9 mouse cellular contexts compared by ENCODE assay signal in genomic region chr2:28585043-28585571, GRCm38 (mm10). TPM values are rescaled to one million over a fixed set of nuclear protein-coding genes. Genes with fewer than 3 reads are reported as not detected.
A peak's percentile ranks its signal among the peaks of the same experiment; 100 is the strongest.
DNase-seq lines count a peak whose midpoint lies in the region; ATAC-seq and TF ChIP-seq lines count a peak whose summit lies in the region.
"Had no signal": no experiment of that assay in that cellular context is flagged by ENCODE, and none has a peak within 500 bp of the region (broad histone marks: within the 10 kb centered on the region; RNA-seq: fewer than 3 reads in every experiment).

No protein-coding gene starts in this region.

- WGBS in midbrain, embryonic 14.5 days: 20% methylated on average over 6 of the region's 6 CpGs
- WGBS in midbrain, embryonic 15.5 days: 18% methylated on average over 6 of the region's 6 CpGs
- WGBS in limb, embryonic 14.5 days: 20% methylated on average over 6 of the region's 6 CpGs

- no peak overlapping the region for H3K4me3 ChIP-seq in midbrain, embryonic 14.5 days (replicated peaks; ENCODE audit: low read depth, low read length)
- H3K4me3 ChIP-seq in midbrain, embryonic 15.5 days: no peak overlapping the region
- H3K4me3 ChIP-seq in bone marrow macrophage, adult 2 months (ENCODE audit: insufficient read depth, low read length): no peak overlapping the region
- H3K4me3 ChIP-seq in embryonic fibroblast, embryonic 13.5 days (ENCODE audit: insufficient read depth, low read length): no peak overlapping the region
- no peak overlapping the region for H3K4me3 ChIP-seq in limb, embryonic 14.5 days (replicated peaks; ENCODE audit: low read length)
- H3K4me3 ChIP-seq: limb, embryonic 12.5 days had no signal

- no peak overlapping the region for H3K9ac ChIP-seq in midbrain, embryonic 14.5 days (replicated peaks; ENCODE audit: low read length)
- H3K9ac ChIP-seq in midbrain, embryonic 15.5 days: no peak overlapping the region
- no peak overlapping the region for H3K9ac ChIP-seq in limb, embryonic 14.5 days (ENCODE audit: low read depth, low read length, severe bottlenecking)
- H3K9ac ChIP-seq: limb, embryonic 12.5 days had no signal

- no peaks in the 10 kb centered on the region; the same call in 1 of the 2 replicates for H3K36me3 ChIP-seq in midbrain, embryonic 14.5 days (ENCODE audit: control insufficient read depth, insufficient read depth, low read length)
- no peaks in the 10 kb centered on the region for H3K36me3 ChIP-seq in midbrain, embryonic 15.5 days (replicated peaks)
- H3K36me3 ChIP-seq in limb, embryonic 14.5 days (ENCODE audit: control insufficient read depth, insufficient read depth, low read length): peaks cover 8% of the 10 kb centered on the region; the same call in 1 of the 2 replicates

- H3K9me3 ChIP-seq in midbrain, embryonic 14.5 days (ENCODE audit: control insufficient read depth, low read length): no peaks in the 10 kb centered on the region
- H3K9me3 ChIP-seq in midbrain, embryonic 15.5 days: 0 out of 2 replicates have a peak, but pooled peaks cover 3% of the 10 kb centered on the region
- H3K9me3 ChIP-seq in limb, embryonic 14.5 days (ENCODE audit: control insufficient read depth, low read length): no peaks in the 10 kb centered on the region
- H3K9me3 ChIP-seq: limb, embryonic 12.5 days had no signal

- no peak overlapping the region for H3K4me2 ChIP-seq in midbrain, embryonic 14.5 days (ENCODE audit: low read length)
- no peak overlapping the region for H3K4me2 ChIP-seq in midbrain, embryonic 15.5 days
- H3K4me2 ChIP-seq in limb, embryonic 14.5 days (replicated peaks; ENCODE audit: low read depth, low read length, severe bottlenecking): no peak overlapping the region
- H3K4me2 ChIP-seq: limb, embryonic 12.5 days had no signal

- H3K27me3 ChIP-seq in midbrain, embryonic 14.5 days (ENCODE audit: control insufficient read depth, insufficient read depth, low read length): no peaks in the 10 kb centered on the region; the same call in 1 of the 2 replicates
- no peaks in the 10 kb centered on the region for H3K27me3 ChIP-seq in midbrain, embryonic 15.5 days (replicated peaks)
- H3K27me3 ChIP-seq in limb, embryonic 14.5 days (ENCODE audit: control insufficient read depth, insufficient read depth, low read length): no peaks in the 10 kb centered on the region
- H3K27me3 ChIP-seq: limb, embryonic 12.5 days had no signal

- no peak for ATAC-seq in midbrain, embryonic 14.5 days (ENCODE audit: low FRiP score, low TSS enrichment)
- ATAC-seq in midbrain, embryonic 15.5 days (replicated peaks): no peak
- ATAC-seq in inflammation-experienced regulatory T-cells, adult 6 months: peak; percentile 53
- no peak for ATAC-seq in limb, embryonic 14.5 days (ENCODE audit: low FRiP score, low read depth)

- no peak overlapping the region for H3K27ac ChIP-seq in midbrain, embryonic 14.5 days (replicated peaks; ENCODE audit: low read depth, low read length)
- H3K27ac ChIP-seq in midbrain, embryonic 15.5 days: no peak overlapping the region
- no peak overlapping the region for H3K27ac ChIP-seq in bone marrow macrophage, adult 2 months (ENCODE audit: insufficient read depth, low read depth, low read length)
- H3K27ac ChIP-seq in embryonic fibroblast, embryonic 13.5 days (ENCODE audit: insufficient read depth, low read length): no peak overlapping the region
- H3K27ac ChIP-seq in limb, embryonic 14.5 days (replicated peaks; ENCODE audit: low read depth, low read length): no peak overlapping the region
- H3K27ac ChIP-seq: limb, embryonic 12.5 days had no signal

- TF ChIP-seq CTCF in bone marrow macrophage, adult 2 months (IDR thresholded peaks at IDR 0.05; ENCODE audit: low read depth, low read length): peak; percentile 100
- peak; percentile 99 for TF ChIP-seq CTCF in embryonic fibroblast, embryonic 13.5 days (IDR thresholded peaks at IDR 0.05; ENCODE audit: borderline replicate concordance, insufficient read depth, low read length)

- no peak for TF ChIP-seq POLR2A in bone marrow macrophage, adult 2 months (IDR thresholded peaks at IDR 0.05; ENCODE audit: borderline replicate concordance, low read depth, low read length)
- no peak for TF ChIP-seq POLR2A in embryonic fibroblast, embryonic 13.5 days (IDR thresholded peaks at IDR 0.05; ENCODE audit: low read depth, low read length)
- TF ChIP-seq POLR2A in limb, embryonic 14.5 days (IDR thresholded peaks at IDR 0.05; ENCODE audit: borderline replicate concordance, extremely low read depth, insufficient read depth, insufficient read length): peak; percentile 61; the same call in 1 of the 2 replicates

- peaks cover 15% of the 10 kb centered on the region; the same call in 1 of the 2 replicates for H3K4me1 ChIP-seq in midbrain, embryonic 14.5 days (ENCODE audit: control insufficient read depth, insufficient read depth, low read length)
- peaks cover 27% of the 10 kb centered on the region for H3K4me1 ChIP-seq in midbrain, embryonic 15.5 days
- peaks cover 12% of the 10 kb centered on the region for H3K4me1 ChIP-seq in bone marrow macrophage, adult 2 months (ENCODE audit: control insufficient read depth, insufficient read depth, low read length)
- H3K4me1 ChIP-seq in embryonic fibroblast, embryonic 13.5 days (ENCODE audit: control insufficient read depth, insufficient read depth, low read length): no peaks in the 10 kb centered on the region
- H3K4me1 ChIP-seq in limb, embryonic 14.5 days (ENCODE audit: control insufficient read depth, insufficient read depth, low read length): peaks cover 7% of the 10 kb centered on the region; the same call in 1 of the 2 replicates

- peak; percentile 93 for DNase-seq in midbrain, embryonic 14.5 days
- peak; percentile 72 for DNase-seq in limb, embryonic 14.5 days (ENCODE audit: low spot score)
- peak; percentile 62 for DNase-seq in ovary, postnatal 36 days (ENCODE audit: low spot score)
- DNase-seq in thymus, postnatal 14 days: peak; percentile 84

RNA-seq across cellular contexts. Expression of gene Gtf3c5, which starts 1.6 kb away (rescaled TPM):
- polyA plus RNA-seq in midbrain, embryonic 14.5 days (2014; fragmentation: Nextera tagmentation; extraction: Ambion mirVana): 30.5 and 31.0 TPM in 2 replicates
- polyA plus RNA-seq in midbrain, embryonic 15.5 days (2015; fragmentation: Nextera tagmentation; extraction: Ambion mirVana): 48.2 and 49.2 TPM in 2 replicates
- polyA plus RNA-seq in bone marrow macrophage, adult 2 months (2012; ENCODE audit: insufficient read depth, insufficient read length, missing spikeins): 11.3 and 12.9 TPM in 2 replicates
- polyA plus RNA-seq in embryonic fibroblast, embryonic 13.5 days (2011; ENCODE audit: insufficient read length, low read depth, missing spikeins): 15.1 and 23.1 TPM in 2 replicates
- 10 to 100 TPM; 11.3 to 17.4 (median 16.2) TPM for polyA plus RNA-seq in inflammation-experienced regulatory T-cells, adult 6 months (2017; shearing (Covaris generic))
- polyA plus RNA-seq in limb, embryonic 14.5 days (2012; rRNA removed): 52.4 and 52.6 TPM in 2 replicates
- 29.7 and 31.1 TPM in 2 replicates for polyA plus RNA-seq in limb, embryonic 14.5 days (2014; fragmentation: Nextera tagmentation; extraction: Ambion mirVana)

RNA-seq across cellular contexts. Expression of gene Cel, which starts 21.9 kb away (rescaled TPM):
- not detected in 2 replicates for polyA plus RNA-seq in midbrain, embryonic 14.5 days (2014; fragmentation: Nextera tagmentation; extraction: Ambion mirVana)
- polyA plus RNA-seq in midbrain, embryonic 15.5 days (2015; fragmentation: Nextera tagmentation; extraction: Ambion mirVana): 0.10 and 0.13 TPM in 2 replicates
- not detected in 2 replicates for polyA plus RNA-seq in bone marrow macrophage, adult 2 months (2012; ENCODE audit: insufficient read depth, insufficient read length, missing spikeins)
- polyA plus RNA-seq in embryonic fibroblast, embryonic 13.5 days (2011; ENCODE audit: insufficient read length, low read depth, missing spikeins): not detected in 2 replicates
- not detected for polyA plus RNA-seq in inflammation-experienced regulatory T-cells, adult 6 months (2017; shearing (Covaris generic))
- polyA plus RNA-seq in limb, embryonic 14.5 days (2012; rRNA removed): 0.06 and 0.12 TPM in 2 replicates
- not detected in 2 replicates for polyA plus RNA-seq in limb, embryonic 14.5 days (2014; fragmentation: Nextera tagmentation; extraction: Ambion mirVana)
- polyA plus RNA-seq: limb, embryonic 12.5 days had no signal

RNA-seq across cellular contexts. Expression of gene Gfi1b, which starts 36.7 kb away (rescaled TPM):
- 0.12 TPM in 1 of 2 replicates, not detected in the other for polyA plus RNA-seq in midbrain, embryonic 14.5 days (2014; fragmentation: Nextera tagmentation; extraction: Ambion mirVana)
- polyA plus RNA-seq in midbrain, embryonic 15.5 days (2015; fragmentation: Nextera tagmentation; extraction: Ambion mirVana): not detected in 2 replicates
- 0.55 TPM in 1 of 2 replicates, not detected in the other for polyA plus RNA-seq in bone marrow macrophage, adult 2 months (2012; ENCODE audit: insufficient read depth, insufficient read length, missing spikeins)
- not detected in 2 replicates for polyA plus RNA-seq in embryonic fibroblast, embryonic 13.5 days (2011; ENCODE audit: insufficient read length, low read depth, missing spikeins)
- not detected for polyA plus RNA-seq in inflammation-experienced regulatory T-cells, adult 6 months (2017; shearing (Covaris generic))
- 0.33 and 0.51 TPM in 2 replicates for polyA plus RNA-seq in limb, embryonic 14.5 days (2012; rRNA removed)
- polyA plus RNA-seq in limb, embryonic 14.5 days (2014; fragmentation: Nextera tagmentation; extraction: Ambion mirVana): 0.29 and 0.32 TPM in 2 replicates

RNA-seq across cellular contexts. Expression of gene Tsc1, which starts 55.9 kb away (rescaled TPM):
- polyA plus RNA-seq in midbrain, embryonic 14.5 days (2014; fragmentation: Nextera tagmentation; extraction: Ambion mirVana): 23.0 and 32.9 TPM in 2 replicates
- polyA plus RNA-seq in midbrain, embryonic 15.5 days (2015; fragmentation: Nextera tagmentation; extraction: Ambion mirVana): 38.6 and 40.3 TPM in 2 replicates
- 19.0 and 21.4 TPM in 2 replicates for polyA plus RNA-seq in bone marrow macrophage, adult 2 months (2012; ENCODE audit: insufficient read depth, insufficient read length, missing spikeins)
- 18.5 and 22.2 TPM in 2 replicates for polyA plus RNA-seq in embryonic fibroblast, embryonic 13.5 days (2011; ENCODE audit: insufficient read length, low read depth, missing spikeins)
- 10 to 100 TPM; 11.8 to 24.1 (median 20.5) TPM for polyA plus RNA-seq in inflammation-experienced regulatory T-cells, adult 6 months (2017; shearing (Covaris generic))
- 18.5 and 20.4 TPM in 2 replicates for polyA plus RNA-seq in limb, embryonic 14.5 days (2012; rRNA removed)
- 15.7 and 17.8 TPM in 2 replicates for polyA plus RNA-seq in limb, embryonic 14.5 days (2014; fragmentation: Nextera tagmentation; extraction: Ambion mirVana)
